Comparison of ENCODE assay signal across 10 mouse cellular contexts in the genomic region with DNA sequence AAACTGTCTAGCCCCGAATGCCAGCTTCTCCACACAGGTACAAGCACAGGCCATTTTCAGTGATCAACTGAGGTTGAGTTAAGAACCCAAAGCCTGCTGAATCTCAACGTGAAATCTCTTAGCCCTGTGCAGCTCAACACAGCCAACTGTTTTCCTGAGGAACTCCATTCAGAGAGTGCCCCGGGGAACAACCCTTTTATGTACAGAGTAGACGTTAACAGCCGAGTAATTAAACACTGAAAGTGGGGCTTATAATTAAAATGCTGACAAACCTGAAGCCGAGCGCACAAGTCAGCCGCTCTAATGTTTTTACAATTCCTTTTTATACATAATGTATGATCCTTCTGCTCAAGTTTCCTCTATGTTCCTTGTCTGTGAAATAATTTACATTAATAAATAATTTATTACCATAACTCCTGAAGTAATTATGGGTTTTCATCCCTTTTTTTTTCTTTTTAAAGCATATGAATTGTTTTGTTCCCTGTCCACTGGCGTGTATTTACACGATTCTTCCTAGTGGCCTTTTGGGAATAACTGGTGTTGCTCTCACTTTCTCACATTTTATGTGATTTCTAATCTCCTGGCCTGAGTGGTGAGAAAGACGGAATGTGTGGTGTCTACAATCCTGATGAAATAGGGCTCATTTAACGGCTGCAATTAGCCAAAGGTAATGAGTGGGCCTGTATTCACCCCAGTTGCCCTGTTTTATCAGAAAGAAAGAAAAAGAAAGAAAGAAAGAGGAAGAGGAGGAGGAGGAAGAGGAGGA. TPM values are rescaled to one million over a fixed set of nuclear protein-coding genes. Genes with fewer than 3 reads are reported as not detected.
DNase-seq lines count a peak whose midpoint lies in the region; ATAC-seq lines count a peak whose summit lies in the region.
"Had no signal": no experiment of that assay in that cellular context is flagged by ENCODE, and none has a peak within 500 bp of the region (broad histone marks: within the 10 kb centered on the region; RNA-seq: fewer than 3 reads in every experiment).

No protein-coding gene starts in this region.

- DNase-seq in kidney, adult 11 months: peak; percentile 48
- no peak for DNase-seq in kidney, postnatal 14 days
- peak; percentile 54 for DNase-seq in hindbrain, embryonic 14.5 days (ENCODE audit: low spot score)
- no peak for DNase-seq in layer of hippocampus, adult 18-20 months (ENCODE audit: low spot score in 2 of 2)
- DNase-seq in left cerebral cortex, adult 11 months (ENCODE audit: low spot score): no peak
- DNase-seq: cerebellum, postnatal 36 days; left cerebral cortex, postnatal 4 days had no signal

- H3K4me3 ChIP-seq in embryonic facial prominence, embryonic 13.5 days: no peak overlapping the region
- no peak overlapping the region for H3K4me3 ChIP-seq in hindbrain, embryonic 14.5 days (replicated peaks; ENCODE audit: low read length)
- no peak overlapping the region for H3K4me3 ChIP-seq in midbrain, embryonic 15.5 days

- peaks cover 42% of the 10 kb centered on the region for H3K36me3 ChIP-seq in embryonic facial prominence, embryonic 13.5 days
- no peaks in the 10 kb centered on the region for H3K36me3 ChIP-seq in hindbrain, embryonic 14.5 days (replicated peaks; ENCODE audit: control insufficient read depth, insufficient read depth)
- no peaks in the 10 kb centered on the region for H3K36me3 ChIP-seq in midbrain, embryonic 15.5 days (replicated peaks)

- H3K4me2 ChIP-seq in embryonic facial prominence, embryonic 13.5 days: 0 out of 2 replicates have a peak overlapping the region, but pooled peaks have one; percentile 14
- no peak overlapping the region for H3K4me2 ChIP-seq in hindbrain, embryonic 14.5 days (replicated peaks)
- no peak overlapping the region for H3K4me2 ChIP-seq in midbrain, embryonic 15.5 days

- H3K9me3 ChIP-seq in embryonic facial prominence, embryonic 13.5 days: no peaks in the 10 kb centered on the region
- no peaks in the 10 kb centered on the region for H3K9me3 ChIP-seq in hindbrain, embryonic 14.5 days (ENCODE audit: control insufficient read depth, low read length)
- H3K9me3 ChIP-seq in midbrain, embryonic 15.5 days: no peaks in the 10 kb centered on the region

- H3K9ac ChIP-seq in embryonic facial prominence, embryonic 13.5 days: no peak overlapping the region
- H3K9ac ChIP-seq in hindbrain, embryonic 14.5 days: no peak overlapping the region
- H3K9ac ChIP-seq in midbrain, embryonic 15.5 days: no peak overlapping the region

- WGBS in embryonic facial prominence, embryonic 13.5 days: 41% methylated on average over 12 of the region's 12 CpGs
- 24% methylated on average over 12 of the region's 12 CpGs for WGBS in hindbrain, embryonic 14.5 days
- WGBS in midbrain, embryonic 15.5 days: 22% methylated on average over 12 of the region's 12 CpGs

- H3K4me1 ChIP-seq in embryonic facial prominence, embryonic 13.5 days: peaks cover 41% of the 10 kb centered on the region
- peaks cover 27% of the 10 kb centered on the region for H3K4me1 ChIP-seq in hindbrain, embryonic 14.5 days (replicated peaks; ENCODE audit: control insufficient read depth, insufficient read depth, low read length)
- H3K4me1 ChIP-seq in midbrain, embryonic 15.5 days: peaks cover 26% of the 10 kb centered on the region

- peak overlapping the region; percentile 66 for H3K27ac ChIP-seq in embryonic facial prominence, embryonic 13.5 days
- peak overlapping the region; percentile 65 for H3K27ac ChIP-seq in hindbrain, embryonic 14.5 days
- peak overlapping the region; percentile 70 for H3K27ac ChIP-seq in midbrain, embryonic 15.5 days

- no peak for ATAC-seq in embryonic facial prominence, embryonic 13.5 days (ENCODE audit: insufficient number of reproducible peaks, insufficient read depth, low FRiP score, low TSS enrichment, low read depth)
- no peak for ATAC-seq in hindbrain, embryonic 14.5 days (ENCODE audit: low FRiP score)
- peak; percentile 75; the same call in 1 of the 2 replicates for ATAC-seq in midbrain, embryonic 15.5 days (replicated peaks)
- no peak for ATAC-seq in inflammation-experienced regulatory T-cells, adult 6 months

- H3K27me3 ChIP-seq in embryonic facial prominence, embryonic 13.5 days: no peaks in the 10 kb centered on the region
- H3K27me3 ChIP-seq in hindbrain, embryonic 14.5 days (ENCODE audit: control insufficient read depth, insufficient read depth, low read length): no peaks in the 10 kb centered on the region
- no peaks in the 10 kb centered on the region for H3K27me3 ChIP-seq in midbrain, embryonic 15.5 days (replicated peaks)

RNA-seq across cellular contexts. Expression of a gene that starts 46.3 kb away (rescaled TPM):
- polyA plus RNA-seq in embryonic facial prominence, embryonic 13.5 days (2015; fragmentation: Nextera tagmentation; extraction: Ambion mirVana): 23.0 and 25.7 TPM in 2 replicates
- polyA plus RNA-seq in hindbrain, embryonic 14.5 days (2014; fragmentation: Nextera tagmentation; extraction: Ambion mirVana): 13.3 and 16.6 TPM in 2 replicates
- polyA plus RNA-seq in midbrain, embryonic 15.5 days (2015; fragmentation: Nextera tagmentation; extraction: Ambion mirVana): 15.4 and 15.7 TPM in 2 replicates
- polyA plus RNA-seq in inflammation-experienced regulatory T-cells, adult 6 months (2017; shearing (Covaris generic)): 10 to 100 TPM; 53.1 to 85.7 (median 80.7) TPM
- total RNA-seq in layer of hippocampus, adult 18-20 months (2021): 10 to 100 TPM; 50.6 to 51.7 TPM

Comparison
In these comparisons a context has a peak if more than half of its experiments do, and no peak if none do; other contexts are left out.
1. DNase-seq: peak in kidney, adult 11 months (single experiment) and hindbrain, embryonic 14.5 days (single experiment); none in kidney, postnatal 14 days (single experiment), layer of hippocampus, adult 18-20 months (0 of 2) and left cerebral cortex, adult 11 months (single experiment).
2. Peak in every context shown above with its lines, with median percentiles within 50 percentile points of each other: H3K27ac ChIP-seq.